Mouse (Mus musculus) lung, embryonic 16.5 days (tissue): ENCODE results near the gene Arf3. TPM values are rescaled to one million over a fixed set of nuclear protein-coding genes. Genes with fewer than 3 reads are reported as not detected.

Experiments
- ATAC-seq: fragments of 200-750 bp; cut with Nextera tagmentation; 2 replicates; pipeline ENCODE4 v1.8.0; 2017; ENCODE audit warnings: low read depth, mild to moderate bottlenecking, moderate library complexity
- H3K27ac ChIP-seq: fragments of 300-500 bp; sonication (generic); 2 replicates; pipeline ENCODE4 v1.5.1; 2014; ENCODE audit warnings: mild to moderate bottlenecking, control low read depth, low read length
- H3K27me3 ChIP-seq: fragments of 300-500 bp; sonication (generic); 2 replicates; pipeline ENCODE4 v1.6.1; 2014; ENCODE audit warnings: low read depth, low read length, mixed read lengths; ENCODE audit not compliant: control insufficient read depth, insufficient read depth
- H3K36me3 ChIP-seq: fragments of 300-500 bp; sonication (generic); 2 replicates; pipeline ENCODE4 v1.6.1; 2014; ENCODE audit warnings: low read length; ENCODE audit not compliant: control insufficient read depth, insufficient read depth
- H3K4me1 ChIP-seq: fragments of 300-500 bp; sonication (generic); replicated peaks from 2 replicates; pipeline ENCODE4 v1.6.1; 2014; ENCODE audit warnings: low read length, mixed read lengths; ENCODE audit not compliant: control insufficient read depth, insufficient read depth
- H3K4me2 ChIP-seq: fragments of 300-500 bp; sonication (generic); 2 replicates; pipeline ENCODE4 v1.6.1; 2014; ENCODE audit warnings: low read depth, low read length, control low read depth
- H3K4me3 ChIP-seq: fragments of 300-500 bp; sonication (generic); 2 replicates; pipeline ENCODE4 v1.5.1; 2014; ENCODE audit warnings: mild to moderate bottlenecking, low read length, control low read depth
- H3K9ac ChIP-seq: fragments of 300-500 bp; sonication (generic); 2 replicates; pipeline ENCODE4 v1.6.1; 2014; ENCODE audit warnings: low read length, control low read depth
- H3K9me3 ChIP-seq: fragments of 300-500 bp; sonication (generic); 2 replicates; pipeline ENCODE4 v1.6.1; 2016; ENCODE audit warnings: low read length; ENCODE audit not compliant: control insufficient read depth
- WGBS: fragments of 180-500 bp; shearing (Covaris S2); extraction: QIAGEN DNeasy Blood & Tissue Kit; methylation state at CpG from one replicate; pipeline ENCODE4 v1.1.7; 2014; 5-methylcytosine and 5-hydroxymethylcytosine counted together
- polyA plus RNA-seq: library from polyadenylated mRNA; unstranded; fragments of >200 nt; fragmentation: Nextera tagmentation; extraction: Ambion mirVana; gene quantifications from 2 replicates; pipeline ENCODE4 v1.2.1, GENCODE M21; 2015

Arf3 gene
- polyA plus RNA-seq, 1 experiment from 2014 or later, result 40.6 TPM

- 38% methylated on average over 14 of the region's 14 CpGs for WGBS
Measured at GRCm38 (mm10) chr15:98722854-98723253, 40.2 kb downstream of the Arf3 start.

GRCm38 (mm10) chr15:98722191-98722590 lies 40.8 kb downstream of the Arf3 start:
- H3K4me3 ChIP-seq, result no peak overlapping the region
- peaks cover 14% of the 10 kb centered on the region for H3K4me1 ChIP-seq
- ATAC-seq, result no peak
- no peak overlapping the region for H3K4me2 ChIP-seq
- no peaks in the 10 kb centered on the region; the same call in 1 of the 2 replicates for H3K27me3 ChIP-seq
- no peaks in the 10 kb centered on the region for H3K9me3 ChIP-seq
- 73% methylated on average over 8 of the region's 8 CpGs for WGBS
- H3K27ac ChIP-seq, result no peak overlapping the region
- no peak overlapping the region for H3K9ac ChIP-seq
- no peaks in the 10 kb centered on the region for H3K36me3 ChIP-seq

More at GRCm38 (mm10) chr15:98722854-98723253, 40.2 kb downstream of the Arf3 start:
- H3K4me2 ChIP-seq, result no peak overlapping the region
- H3K27ac ChIP-seq, result no peak overlapping the region
- no peak overlapping the region for H3K4me3 ChIP-seq
- H3K36me3 ChIP-seq, result no peaks in the 10 kb centered on the region
- no peaks in the 10 kb centered on the region; the same call in 1 of the 2 replicates for H3K27me3 ChIP-seq
- H3K9me3 ChIP-seq, result no peaks in the 10 kb centered on the region
- no peak for ATAC-seq
- H3K9ac ChIP-seq, result no peak overlapping the region
- peaks cover 15% of the 10 kb centered on the region for H3K4me1 ChIP-seq

- Histone ChIP-seq H3K27ac (no peak overlapping the region), H3K4me3 (no peak overlapping the region), H3K27me3 (no peaks in the 10 kb centered on the region; the same call in 1 of the 2 replicates), H3K4me1 (no peaks in the 10 kb centered on the region), H3K9me3 (no peaks in the 10 kb centered on the region), H3K36me3 (no peaks in the 10 kb centered on the region), H3K4me2 (no peak overlapping the region), H3K9ac (no peak overlapping the region)
- WGBS, result 43% methylated on average over 16 of the region's 16 CpGs
- ATAC-seq, result no peak
Measured at GRCm38 (mm10) chr15:98717301-98717700, 45.7 kb downstream of the Arf3 start.

GRCm38 (mm10) chr15:98714230-98714652 lies 48.8 kb downstream of the Arf3 start:
- Histone ChIP-seq H3K27ac (no peak overlapping the region), H3K36me3 (no peaks in the 10 kb centered on the region), H3K4me2 (no peak overlapping the region), H3K9ac (no peak overlapping the region), H3K9me3 (no peaks in the 10 kb centered on the region), H3K4me3 (no peak overlapping the region), H3K4me1 (no peaks in the 10 kb centered on the region), H3K27me3 (no peaks in the 10 kb centered on the region)
- 0 out of 2 replicates have a peak, but pooled peaks have one; percentile 36 for ATAC-seq
- WGBS, result 46% methylated on average over 5 of the region's 5 CpGs

- Histone ChIP-seq H3K27me3 (peaks cover 2% of the 10 kb centered on the region; the same call in 1 of the 2 replicates), H3K36me3 (no peaks in the 10 kb centered on the region), H3K9me3 (no peaks in the 10 kb centered on the region), H3K4me1 (no peaks in the 10 kb centered on the region; the same call in 1 of the 2 replicates), H3K27ac (no peak overlapping the region), H3K4me2 (no peak overlapping the region), H3K9ac (no peak overlapping the region), H3K4me3 (no peak overlapping the region)
- ATAC-seq, result no peak
- WGBS, result 12% methylated on average over 9 of the region's 9 CpGs
Measured at GRCm38 (mm10) chr15:98710442-98710841, 52.6 kb downstream of the Arf3 start.

- Histone ChIP-seq H3K9me3 (no peaks in the 10 kb centered on the region), H3K9ac (peak within 1 kb of the TSS; percentile 48; the same call in 1 of the 2 replicates), H3K4me1 (no peaks in the 10 kb centered on the region; the same call in 1 of the 2 replicates), H3K36me3 (no peaks in the 10 kb centered on the region), H3K4me3 (peak within 1 kb of the TSS; percentile 50), H3K27me3 (peaks cover 10% of the 10 kb centered on the region), H3K4me2 (peak within 1 kb of the TSS; percentile 64), H3K27ac (no peak within 1 kb of the TSS)
- 15% methylated on average over 16 of the region's 16 CpGs for WGBS
- peak; percentile 85 for ATAC-seq
Measured at GRCm38 (mm10) chr15:98707766-98708372, 55.1 kb downstream of the Arf3 start, which contains the start of gene Ccdc65. Gene Ccdc65, plus strand, starts transcription at chr15:98708207.

- WGBS, result 53% methylated on average over 9 of the region's 9 CpGs
Measured at GRCm38 (mm10) chr15:98704312-98704711, 58.7 kb downstream of the Arf3 start.

GRCm38 (mm10) chr15:98699190-98700105 lies 63.6 kb downstream of the Arf3 start:
- peak overlapping the region; percentile 58 for H3K4me2 ChIP-seq
- no peak overlapping the region for H3K27ac ChIP-seq
- WGBS, result 4% methylated on average over 40 of the region's 40 CpGs
- no peaks in the 10 kb centered on the region for H3K9me3 ChIP-seq
- H3K9ac ChIP-seq, result no peak overlapping the region; the same call in 1 of the 2 replicates
- ATAC-seq, result peak; percentile 89
- no peaks in the 10 kb centered on the region for H3K36me3 ChIP-seq
- H3K4me3 ChIP-seq, result peak overlapping the region; percentile 36
- H3K27me3 ChIP-seq, result peaks cover 31% of the 10 kb centered on the region
- peaks cover 4% of the 10 kb centered on the region for H3K4me1 ChIP-seq

More at GRCm38 (mm10) chr15:98704312-98704711, 58.7 kb downstream of the Arf3 start:
- ATAC-seq, result no peak
- Histone ChIP-seq H3K27me3 (peaks cover 35% of the 10 kb centered on the region), H3K36me3 (no peaks in the 10 kb centered on the region), H3K4me2 (no peak overlapping the region), H3K9me3 (no peaks in the 10 kb centered on the region), H3K4me1 (peaks cover 4% of the 10 kb centered on the region), H3K9ac (no peak overlapping the region), H3K27ac (no peak overlapping the region), H3K4me3 (no peak overlapping the region)

- Histone ChIP-seq H3K27me3 (peaks cover 16% of the 10 kb centered on the region), H3K27ac (no peak overlapping the region), H3K4me1 (peaks cover 14% of the 10 kb centered on the region), H3K4me3 (no peak overlapping the region), H3K9ac (no peak overlapping the region), H3K36me3 (no peaks in the 10 kb centered on the region), H3K4me2 (no peak overlapping the region), H3K9me3 (no peaks in the 10 kb centered on the region)
- no peak for ATAC-seq
- 49% methylated on average over 8 of the region's 8 CpGs for WGBS
Measured at GRCm38 (mm10) chr15:98696216-98696615, 66.8 kb downstream of the Arf3 start.
